Mouse (Mus musculus) liver, adult 2 months (tissue): ENCODE data around the gene Fbxl2.

ENCODE experiments used
- CTCF ChIP-seq: fragments of 200-500 bp; IDR thresholded peaks from 2 replicates; pipeline ENCODE4 v1.5.1; 2011; ENCODE audit warnings: low read depth, low read length, control low read depth
- POLR2A ChIP-seq: fragments of 200-500 bp; IDR thresholded peaks from 2 replicates; pipeline ENCODE4 v1.6.1; 2011; ENCODE audit warnings: low read length, control low read depth; ENCODE audit not compliant: insufficient read depth; ENCODE audit errors: extremely low read depth

DNA sequence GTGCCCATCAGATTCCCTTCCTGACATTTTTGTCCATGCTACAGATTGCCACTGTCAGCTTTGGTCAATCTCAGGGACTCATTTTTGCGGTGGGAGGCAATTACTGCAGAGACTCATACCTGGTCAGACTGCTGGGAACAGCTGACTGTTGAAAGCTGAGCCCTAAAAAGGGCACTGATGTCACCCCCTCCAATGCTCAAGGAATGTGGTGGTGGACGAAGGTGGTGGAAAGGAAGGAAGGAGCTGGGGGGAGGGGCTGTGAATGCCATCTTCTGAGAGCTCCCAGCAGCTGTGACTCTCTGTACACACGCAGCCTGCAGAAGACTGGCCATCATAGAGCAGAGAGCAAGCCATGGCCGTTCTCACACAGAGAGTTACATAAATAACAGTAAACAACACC, 23.9 kb downstream of the Fbxl2 start:
- TF ChIP-seq CTCF (no peak), POLR2A (no peak)
